Mouse (Mus musculus) neural tube, embryonic 13.5 days (tissue): Measurements from ENCODE around the gene Synj1. TPM values are rescaled to one million over a fixed set of nuclear protein-coding genes. Genes with fewer than 3 reads are reported as not detected.
A peak's percentile ranks its signal among the peaks of the same experiment; 100 is the strongest.

Experiments used
- ATAC-seq: fragments of 200-750 bp; cut with Nextera tagmentation; 2 replicates; pipeline ENCODE4 v1.8.0; 2017; ENCODE audit warnings: low read depth, mild to moderate bottlenecking, moderate TSS enrichment, moderate library complexity
- H3K27ac ChIP-seq: fragments of 300-500 bp; sonication (generic); replicated peaks from 2 replicates; pipeline ENCODE4 v1.5.1; 2015; ENCODE audit warnings: moderate library complexity, mild to moderate bottlenecking, inconsistent platforms
- H3K27me3 ChIP-seq: fragments of 300-500 bp; sonication (generic); 2 replicates; pipeline ENCODE4 v1.6.1; 2015; ENCODE audit warnings: mild to moderate bottlenecking, inconsistent platforms
- H3K36me3 ChIP-seq: fragments of 300-500 bp; sonication (generic); 2 replicates; pipeline ENCODE4 v1.6.1; 2015; ENCODE audit warnings: mild to moderate bottlenecking, inconsistent platforms
- H3K4me1 ChIP-seq: fragments of 300-500 bp; sonication (generic); replicated peaks from 2 replicates; pipeline ENCODE4 v1.6.1; 2015; ENCODE audit warnings: inconsistent platforms
- H3K4me2 ChIP-seq: fragments of 300-500 bp; sonication (generic); 2 replicates; pipeline ENCODE4 v1.6.1; 2015; ENCODE audit warnings: inconsistent platforms, mild to moderate bottlenecking, moderate library complexity
- H3K4me3 ChIP-seq: fragments of 300-500 bp; sonication (generic); 2 replicates; pipeline ENCODE4 v1.5.1; 2015; ENCODE audit warnings: mild to moderate bottlenecking, inconsistent platforms
- H3K9ac ChIP-seq: fragments of 300-500 bp; sonication (generic); 2 replicates; pipeline ENCODE4 v1.6.1; 2015; ENCODE audit warnings: moderate library complexity, mild to moderate bottlenecking, inconsistent platforms
- H3K9me3 ChIP-seq: fragments of 300-500 bp; sonication (generic); 2 replicates; pipeline ENCODE4 v1.6.1; 2016; ENCODE audit warnings: inconsistent platforms
- whole genome bisulfite sequencing: fragments of 180-500 bp; shearing (Covaris S2); methylation state at CpG from one replicate; pipeline ENCODE4 v1.1.7; 2015; 5-methylcytosine and 5-hydroxymethylcytosine counted together
- polyA plus RNA-seq: library from polyadenylated mRNA; unstranded; fragments of >200 nt; fragmentation: Nextera tagmentation; extraction: Ambion mirVana; gene quantifications from 2 replicates; pipeline ENCODE4 v1.2.1, GENCODE M21; 2015

Gene Synj1
- polyA plus RNA-seq, 1 experiment from 2014 or later, result 35.2 TPM

- Histone ChIP-seq H3K27me3 (no peaks in the 10 kb centered on the region), H3K4me1 (peaks cover 15% of the 10 kb centered on the region), H3K4me2 (no peak overlapping the region), H3K9ac (no peak overlapping the region), H3K27ac (no peak overlapping the region), H3K9me3 (no peaks in the 10 kb centered on the region), H3K36me3 (peaks cover 7% of the 10 kb centered on the region; the same call in 1 of the 2 replicates), H3K4me3 (no peak overlapping the region)
- WGBS, result 86% methylated on average over 2 of the region's 2 CpGs
- ATAC-seq, result no peak
Measured at GRCm38 (mm10) chr16:91001098-91001497, 10.0 kb downstream of the Synj1 start.

- no peak overlapping the region for H3K9ac ChIP-seq
- no peak for ATAC-seq
- 44% methylated on average over 4 of the region's 4 CpGs for WGBS
- H3K4me2 ChIP-seq, result no peak overlapping the region
- H3K36me3 ChIP-seq, result peaks cover 7% of the 10 kb centered on the region; the same call in 1 of the 2 replicates
- peak overlapping the region; percentile 38; the same call in 1 of the 2 replicates for H3K27ac ChIP-seq
- H3K4me1 ChIP-seq, result peaks cover 15% of the 10 kb centered on the region
- no peak overlapping the region for H3K4me3 ChIP-seq
- H3K27me3 ChIP-seq, result no peaks in the 10 kb centered on the region
- H3K9me3 ChIP-seq, result no peaks in the 10 kb centered on the region
Measured at GRCm38 (mm10) chr16:90999827-91000226, 11.3 kb downstream of the Synj1 start.

GRCm38 (mm10) chr16:90997822-90998221, 13.3 kb downstream of the Synj1 start:
- H3K36me3 ChIP-seq, result peaks cover 6% of the 10 kb centered on the region; the same call in 1 of the 2 replicates
- peaks cover 15% of the 10 kb centered on the region for H3K4me1 ChIP-seq
- no peak overlapping the region for H3K4me2 ChIP-seq
- no peak for ATAC-seq
- H3K27ac ChIP-seq, result no peak overlapping the region
- H3K9ac ChIP-seq, result no peak overlapping the region
- no peaks in the 10 kb centered on the region for H3K9me3 ChIP-seq
- WGBS, result 97% methylated on average over 3 of the region's 3 CpGs
- no peaks in the 10 kb centered on the region for H3K27me3 ChIP-seq
- no peak overlapping the region for H3K4me3 ChIP-seq

- WGBS, result 87% methylated on average over 7 of the region's 7 CpGs
- H3K4me3 ChIP-seq, result no peak overlapping the region
- H3K4me1 ChIP-seq, result peaks cover 15% of the 10 kb centered on the region
- no peaks in the 10 kb centered on the region for H3K27me3 ChIP-seq
- H3K36me3 ChIP-seq, result peaks cover 5% of the 10 kb centered on the region; the same call in 1 of the 2 replicates
- no peak overlapping the region for H3K9ac ChIP-seq
- H3K9me3 ChIP-seq, result no peaks in the 10 kb centered on the region
- no peak overlapping the region for H3K27ac ChIP-seq
- ATAC-seq, result no peak
- no peak overlapping the region for H3K4me2 ChIP-seq
Measured at GRCm38 (mm10) chr16:90996327-90997243, 14.5 kb downstream of the Synj1 start.

GRCm38 (mm10) chr16:90995498-90995897, 15.6 kb downstream of the Synj1 start:
- no peaks in the 10 kb centered on the region for H3K9me3 ChIP-seq
- peaks cover 15% of the 10 kb centered on the region for H3K36me3 ChIP-seq
- H3K9ac ChIP-seq, result no peak overlapping the region
- H3K27ac ChIP-seq, result no peak overlapping the region
- no peaks in the 10 kb centered on the region for H3K27me3 ChIP-seq
- WGBS, result 70% methylated on average over 5 of the region's 5 CpGs
- no peak overlapping the region for H3K4me2 ChIP-seq
- no peak overlapping the region for H3K4me3 ChIP-seq
- ATAC-seq, result no peak
- H3K4me1 ChIP-seq, result peaks cover 14% of the 10 kb centered on the region

- no peak for ATAC-seq
- H3K36me3 ChIP-seq, result peaks cover 20% of the 10 kb centered on the region
- no peak overlapping the region for H3K27ac ChIP-seq
- H3K4me1 ChIP-seq, result peaks cover 10% of the 10 kb centered on the region
- no peak overlapping the region for H3K9ac ChIP-seq
- H3K9me3 ChIP-seq, result no peaks in the 10 kb centered on the region
- H3K4me2 ChIP-seq, result no peak overlapping the region
- H3K27me3 ChIP-seq, result no peaks in the 10 kb centered on the region
- no peak overlapping the region for H3K4me3 ChIP-seq
- WGBS, result 81% methylated on average over 4 of the region's 4 CpGs
Measured at GRCm38 (mm10) chr16:90995023-90995422, 16.1 kb downstream of the Synj1 start.

GRCm38 (mm10) chr16:90989162-90989561, 21.9 kb downstream of the Synj1 start:
- H3K27me3 ChIP-seq, result no peaks in the 10 kb centered on the region
- peaks cover 33% of the 10 kb centered on the region for H3K36me3 ChIP-seq
- no peak overlapping the region for H3K9ac ChIP-seq
- no peak overlapping the region for H3K27ac ChIP-seq
- ATAC-seq, result no peak
- H3K4me1 ChIP-seq, result no peaks in the 10 kb centered on the region
- no peaks in the 10 kb centered on the region for H3K9me3 ChIP-seq
- no peak overlapping the region for H3K4me2 ChIP-seq
- H3K4me3 ChIP-seq, result no peak overlapping the region
- 95% methylated on average over 8 of the region's 8 CpGs for WGBS

- WGBS, result 93% methylated on average over 3 of the region's 3 CpGs
- peaks cover 33% of the 10 kb centered on the region for H3K36me3 ChIP-seq
- no peak overlapping the region for H3K27ac ChIP-seq
- no peak overlapping the region for H3K9ac ChIP-seq
- H3K4me3 ChIP-seq, result no peak overlapping the region
- no peak for ATAC-seq
- H3K9me3 ChIP-seq, result no peaks in the 10 kb centered on the region
- no peaks in the 10 kb centered on the region for H3K4me1 ChIP-seq
- H3K4me2 ChIP-seq, result no peak overlapping the region
- H3K27me3 ChIP-seq, result no peaks in the 10 kb centered on the region
Measured at GRCm38 (mm10) chr16:90988665-90989064, 22.4 kb downstream of the Synj1 start.

GRCm38 (mm10) chr16:90988039-90988438, 23.1 kb downstream of the Synj1 start:
- WGBS, result 92% methylated on average over 8 of the region's 8 CpGs
- Histone ChIP-seq H3K27ac (no peak overlapping the region), H3K4me3 (no peak overlapping the region), H3K9me3 (no peaks in the 10 kb centered on the region), H3K4me2 (no peak overlapping the region), H3K9ac (no peak overlapping the region), H3K4me1 (no peaks in the 10 kb centered on the region), H3K36me3 (peaks cover 28% of the 10 kb centered on the region), H3K27me3 (no peaks in the 10 kb centered on the region)
- no peak for ATAC-seq

- peaks cover 64% of the 10 kb centered on the region for H3K36me3 ChIP-seq
- no peak overlapping the region for H3K4me2 ChIP-seq
- H3K9ac ChIP-seq, result no peak overlapping the region
- 90% methylated on average over 6 of the region's 6 CpGs for WGBS
- H3K27me3 ChIP-seq, result no peaks in the 10 kb centered on the region
- H3K4me1 ChIP-seq, result no peaks in the 10 kb centered on the region
- ATAC-seq, result no peak
- H3K27ac ChIP-seq, result no peak overlapping the region
- H3K4me3 ChIP-seq, result no peak overlapping the region
- no peaks in the 10 kb centered on the region for H3K9me3 ChIP-seq
Measured at GRCm38 (mm10) chr16:90971004-90971403, 40.1 kb downstream of the Synj1 start.

- Histone ChIP-seq H3K27ac (no peak overlapping the region), H3K4me2 (no peak overlapping the region), H3K4me3 (no peak overlapping the region), H3K36me3 (peaks cover 69% of the 10 kb centered on the region), H3K9ac (no peak overlapping the region), H3K4me1 (no peaks in the 10 kb centered on the region), H3K9me3 (no peaks in the 10 kb centered on the region), H3K27me3 (no peaks in the 10 kb centered on the region)
- ATAC-seq, result no peak
- 88% methylated on average over 4 of the region's 4 CpGs for WGBS
Measured at GRCm38 (mm10) chr16:90966241-90966640, 44.9 kb downstream of the Synj1 start.

GRCm38 (mm10) chr16:90964302-90964701, 46.8 kb downstream of the Synj1 start:
- Histone ChIP-seq H3K4me2 (no peak overlapping the region), H3K4me3 (no peak overlapping the region), H3K27ac (no peak overlapping the region), H3K36me3 (peaks cover 67% of the 10 kb centered on the region), H3K9me3 (no peaks in the 10 kb centered on the region), H3K4me1 (no peaks in the 10 kb centered on the region), H3K9ac (no peak overlapping the region), H3K27me3 (no peaks in the 10 kb centered on the region)
- WGBS, result 90% methylated on average over 10 of the region's 10 CpGs
- ATAC-seq, result no peak
